Mouse (Mus musculus) cerebellum, adult 18-20 months (tissue): ENCODE data around the gene Stip1.
"Not testable (repeated sequence)": the region's sequence is repeated elsewhere in the genome, so short reads cannot be mapped to it uniquely, and the experiment has no call there.

Source experiments
- DNase-seq, 2 experiments: peaks; one replicate each; pipeline ENCODE4 v3.0.0; 2021

The Stip1 gene

DNA sequence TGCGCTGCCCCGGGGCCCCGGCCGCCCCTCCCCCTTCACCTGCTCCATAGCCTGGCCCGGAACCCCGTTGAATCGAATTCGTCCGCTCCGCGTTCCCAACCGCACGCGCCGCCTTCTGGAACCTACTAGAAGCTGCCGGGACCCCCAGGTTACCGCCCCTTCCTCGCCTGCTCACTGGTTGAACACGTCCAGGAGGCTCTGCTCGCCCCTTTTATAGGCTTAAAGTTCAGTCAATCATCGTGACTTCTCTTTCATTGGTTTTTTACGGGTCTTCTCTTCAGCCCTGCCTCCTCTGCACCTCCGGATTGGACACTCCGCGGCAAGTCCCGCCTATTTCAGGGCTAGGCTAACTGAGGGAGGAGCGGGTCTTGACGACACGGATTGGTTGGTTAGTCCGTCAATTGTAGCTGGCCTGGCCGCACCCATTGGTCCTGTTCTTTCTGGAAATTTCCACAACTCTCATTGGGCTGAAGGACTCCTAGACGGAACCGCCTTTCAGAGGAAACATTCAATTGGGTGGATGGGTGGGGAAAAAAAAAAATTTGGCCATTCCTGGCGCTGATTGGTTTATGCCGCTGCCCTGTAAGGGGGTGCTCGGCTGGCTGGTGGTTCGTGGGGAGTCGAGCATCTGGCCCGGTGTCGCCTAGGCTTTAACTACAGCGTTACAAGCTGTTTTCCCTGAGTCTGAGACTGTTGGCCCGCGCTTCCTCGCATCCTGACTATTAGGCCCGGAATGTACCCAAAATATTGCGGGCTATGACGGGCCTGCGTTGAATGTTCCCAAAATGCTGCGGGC lies at the start of gene Stip1:
Stip1 (minus strand) TSS at position 127 of the 796 bp plus-strand sequence.
- DNase-seq: peak; percentile 97 to 100

DNA sequence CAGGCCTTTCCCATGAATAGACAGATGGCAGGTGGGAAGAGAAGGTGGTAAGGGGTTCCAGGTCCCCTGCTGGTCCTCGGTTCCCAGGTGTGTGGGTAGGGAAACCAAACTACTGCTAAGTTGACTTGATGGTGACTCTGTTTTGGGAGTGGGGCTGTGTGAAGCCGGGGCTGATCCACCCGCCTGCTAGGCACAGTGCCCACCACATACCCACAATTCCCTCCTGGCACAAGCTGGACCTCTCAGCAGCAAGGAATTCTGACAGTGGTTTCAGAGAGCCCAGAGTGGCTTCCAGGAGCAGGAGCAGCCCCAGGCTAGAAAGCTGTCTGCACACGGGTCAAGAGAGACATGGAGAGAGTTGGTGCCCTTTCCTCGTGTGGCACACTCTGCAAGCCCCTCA lies 49.3 kb upstream of the Stip1 start:
- DNase-seq: no peak

DNA sequence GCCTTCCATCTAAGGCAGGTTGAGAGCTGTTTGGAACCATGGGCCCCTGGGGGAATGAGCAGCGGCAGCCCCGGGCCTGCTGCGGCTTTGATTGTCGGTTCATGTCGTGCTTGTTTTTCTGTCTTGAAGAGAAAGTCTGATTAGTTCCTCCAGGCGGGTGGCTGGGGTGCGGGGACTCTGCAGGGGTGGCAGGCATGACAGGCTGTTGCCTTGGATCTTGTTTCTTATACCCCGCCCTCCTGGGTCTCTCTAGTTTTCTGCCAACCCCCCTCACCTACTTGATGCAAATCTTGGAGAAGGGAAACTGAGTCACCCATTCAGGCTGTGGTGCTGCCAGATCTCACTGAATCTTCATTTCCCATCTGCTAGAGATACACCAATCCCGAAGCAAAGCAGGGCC lies 48.8 kb upstream of the Stip1 start:
- no peak for DNase-seq

DNA sequence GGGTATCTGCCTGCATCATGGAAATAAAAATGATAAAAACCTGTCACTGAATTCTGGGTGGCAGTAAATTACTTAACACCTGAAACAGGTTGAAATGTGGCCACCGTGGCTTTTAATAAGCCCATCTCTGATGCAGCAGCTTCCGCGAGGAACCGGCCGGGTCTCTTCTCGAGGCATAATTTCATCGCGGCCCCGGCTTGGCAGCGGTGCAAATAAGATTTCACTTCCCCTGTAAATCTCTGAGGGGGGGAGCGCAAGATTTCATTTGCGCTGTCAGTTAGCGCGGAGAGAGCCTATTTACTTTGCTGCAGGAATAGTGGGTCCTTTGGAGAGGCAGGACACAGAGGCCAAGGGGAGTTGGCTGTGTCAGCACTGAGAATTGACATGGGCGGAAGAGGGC lies 45.0 kb upstream of the Stip1 start:
- DNase-seq: no peak

DNA sequence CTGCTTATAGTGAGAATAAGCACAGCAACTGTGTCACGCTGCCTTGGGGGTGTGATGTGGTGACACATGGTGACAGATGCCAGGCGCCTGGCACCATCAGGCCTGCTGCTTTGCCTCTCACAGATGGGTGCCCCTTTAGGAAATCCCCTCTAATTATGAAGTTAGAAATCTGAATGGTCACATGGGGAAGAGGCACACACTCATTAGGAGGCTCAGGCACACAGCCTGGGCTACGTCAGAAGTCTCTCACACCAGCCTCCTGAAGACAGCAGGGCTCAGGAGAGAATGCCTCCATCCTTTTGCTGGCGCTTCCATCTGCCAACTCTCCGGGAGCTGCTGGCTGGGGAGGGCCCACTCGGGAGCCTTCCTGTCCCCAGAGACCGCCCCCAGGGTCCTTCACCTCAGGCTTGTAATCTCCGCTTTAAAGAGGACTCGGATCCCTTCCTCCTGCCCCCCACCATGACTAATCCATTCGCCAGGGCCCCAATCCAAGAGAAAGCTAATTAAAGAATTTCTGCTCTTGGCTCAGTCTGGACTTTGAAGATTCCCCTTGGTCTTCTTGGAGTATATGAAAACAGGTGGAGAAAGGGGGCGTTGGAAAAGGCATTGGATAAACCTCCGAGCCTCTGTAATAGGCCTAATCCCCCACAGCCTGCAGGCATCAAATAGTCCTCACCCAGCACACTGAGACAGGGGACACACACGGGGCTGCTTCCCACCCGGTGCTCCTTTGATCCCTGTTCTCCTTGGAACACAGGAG lies 43.4 kb upstream of the Stip1 start:
- no peak for DNase-seq

DNA sequence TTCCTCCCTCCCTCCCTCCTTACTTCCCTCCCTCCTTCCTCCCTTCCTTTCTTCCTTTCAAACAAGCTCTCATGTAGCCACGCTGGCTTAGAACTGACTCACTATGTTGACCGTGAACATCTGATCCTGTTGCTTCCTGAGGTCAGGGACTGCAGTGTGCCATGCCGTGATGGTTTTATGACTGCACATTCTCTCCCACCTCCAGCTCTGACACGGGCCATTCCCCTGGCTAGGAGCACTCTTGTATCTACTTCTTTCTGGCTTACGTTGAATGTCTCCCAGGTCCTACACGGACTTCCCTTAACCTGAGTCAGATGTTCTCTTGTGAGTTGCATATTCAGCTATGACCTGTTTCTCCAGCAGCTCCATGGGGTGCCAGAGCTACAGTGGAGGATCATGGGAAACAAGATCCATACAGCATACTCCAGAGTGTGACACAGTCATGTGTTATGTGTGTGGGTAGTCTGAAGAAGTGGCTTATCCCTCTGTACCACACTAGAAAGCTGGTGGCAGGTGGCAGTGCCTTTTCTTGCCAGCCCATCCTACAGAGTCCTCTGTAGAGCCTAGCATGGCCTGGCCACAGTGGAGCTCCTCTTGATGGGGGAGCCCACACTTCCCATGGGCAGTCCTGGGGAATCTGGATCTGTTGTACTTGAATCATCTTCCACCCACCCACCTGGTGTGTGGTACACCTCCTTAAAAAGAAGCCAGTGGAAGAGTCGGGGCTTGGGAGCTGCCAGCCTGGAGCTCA lies 41.9 kb upstream of the Stip1 start:
- DNase-seq: no peak

DNA sequence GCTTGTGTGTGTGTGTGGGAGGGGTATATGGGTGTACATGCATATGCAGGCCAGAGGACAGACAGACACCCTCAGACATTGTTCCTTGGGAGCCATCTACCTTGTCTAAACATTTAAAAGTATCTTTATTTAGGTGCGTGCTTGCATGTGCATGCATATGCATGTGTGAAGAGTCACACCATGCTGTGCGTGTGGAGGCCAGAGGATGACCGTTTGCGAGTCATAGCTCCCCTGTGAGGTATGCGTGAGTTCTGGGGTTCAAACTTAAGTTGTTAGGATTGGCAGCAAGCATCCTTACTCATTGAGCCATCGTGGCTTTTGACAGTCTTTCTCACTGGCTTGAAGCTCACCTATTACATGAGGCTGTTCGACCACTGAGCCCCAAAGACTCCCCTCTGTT lies 38.5 kb upstream of the Stip1 start:
- DNase-seq: no peak

DNA sequence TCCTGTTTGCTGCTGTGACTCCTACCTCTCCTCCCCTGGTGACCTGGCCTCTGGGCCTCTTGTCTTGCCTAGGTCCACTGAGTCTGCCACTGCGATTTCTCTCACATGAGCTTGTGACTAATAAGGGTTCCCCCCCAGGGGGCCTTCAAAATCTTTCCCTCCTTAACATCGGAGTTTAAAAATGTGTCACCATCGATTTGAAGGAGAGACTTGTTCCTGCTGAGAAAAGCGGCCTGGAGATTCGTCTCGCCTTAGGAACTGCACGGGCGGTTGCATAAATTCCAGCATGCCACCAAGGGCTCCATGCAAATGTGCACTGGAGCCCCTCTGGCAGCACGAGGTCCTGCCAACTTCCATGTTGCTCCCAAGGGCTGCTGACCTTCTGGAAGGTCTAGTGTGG lies 37.9 kb upstream of the Stip1 start:
- DNase-seq: no peak

DNA sequence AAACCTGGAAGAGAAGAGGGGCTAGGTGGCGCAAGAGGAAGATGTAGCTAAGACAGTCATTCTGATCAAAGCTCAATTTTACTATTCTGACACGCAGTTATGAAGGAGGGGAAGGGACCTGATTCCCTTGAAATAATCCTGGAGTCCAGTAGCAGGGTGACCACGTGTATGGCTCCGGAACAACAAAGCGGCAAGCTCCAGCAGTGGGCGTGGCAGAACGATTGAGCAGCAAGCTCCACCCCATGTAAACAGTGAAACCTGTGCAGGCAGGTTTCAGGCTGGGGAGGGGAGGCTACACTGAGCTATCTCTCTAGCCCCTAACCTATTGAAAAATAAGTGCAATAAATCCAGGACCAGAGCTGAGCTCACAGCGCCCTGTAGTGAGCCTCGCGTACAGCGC lies 35.6 kb upstream of the Stip1 start:
- DNase-seq: not testable (repeated sequence)

DNA sequence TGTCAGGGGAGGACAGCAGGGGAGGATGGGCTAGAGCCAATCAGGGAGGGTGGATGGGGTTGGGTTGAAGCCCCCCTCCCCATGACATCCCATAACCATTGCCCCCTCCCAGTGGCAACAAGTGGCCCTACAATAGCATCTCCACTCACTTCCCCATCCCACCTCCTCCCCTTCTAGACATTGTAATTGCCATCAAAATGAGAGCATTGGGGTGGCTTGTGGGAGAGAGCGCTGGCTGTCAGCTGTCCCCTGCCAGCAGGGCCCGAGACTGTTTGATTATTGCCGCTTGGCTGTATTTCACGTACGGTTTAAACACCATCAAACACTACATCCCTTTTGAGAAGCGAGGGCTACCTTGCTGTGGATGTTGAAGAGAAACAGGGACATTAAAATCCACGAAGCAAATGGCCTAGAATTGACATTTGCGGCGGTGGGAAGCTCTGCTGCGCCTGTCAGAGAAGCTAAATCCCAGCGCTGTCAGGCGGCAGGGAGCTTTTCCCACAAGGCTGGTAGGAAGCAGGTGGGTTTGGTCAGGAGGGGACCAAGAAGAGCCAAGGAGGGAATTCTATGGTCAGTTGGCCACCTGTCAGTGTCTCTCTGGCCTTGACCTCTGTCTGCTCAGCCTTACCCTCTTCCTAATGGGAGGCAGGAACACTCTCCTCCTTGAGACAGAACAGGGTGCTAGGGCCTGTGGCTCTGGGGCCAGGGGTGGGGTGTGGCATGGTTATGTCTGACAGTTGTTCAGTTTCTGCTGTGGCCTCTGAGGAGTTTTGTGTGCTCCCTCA lies 34.4 kb upstream of the Stip1 start:
- no peak for DNase-seq

DNA sequence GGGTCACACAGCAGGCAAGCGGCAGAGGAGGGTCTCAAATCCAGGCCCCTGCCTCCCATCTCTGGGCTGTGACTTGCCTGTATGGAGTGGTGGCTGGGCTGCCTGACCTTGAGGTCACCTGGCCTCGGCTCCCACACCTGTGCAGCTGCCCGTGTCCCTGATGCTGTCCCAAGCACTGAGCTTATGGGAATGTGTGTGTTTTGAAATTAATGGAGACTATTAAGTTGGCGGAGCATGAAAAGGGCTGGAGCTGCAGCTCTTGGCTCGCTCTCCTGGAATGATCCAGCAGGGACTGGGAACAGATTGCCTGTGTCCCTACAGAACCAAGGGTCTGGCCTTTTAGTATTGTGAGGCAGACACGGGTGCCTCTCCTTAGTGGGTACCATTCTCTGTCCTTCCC lies 32.5 kb upstream of the Stip1 start:
- DNase-seq: no peak

DNA sequence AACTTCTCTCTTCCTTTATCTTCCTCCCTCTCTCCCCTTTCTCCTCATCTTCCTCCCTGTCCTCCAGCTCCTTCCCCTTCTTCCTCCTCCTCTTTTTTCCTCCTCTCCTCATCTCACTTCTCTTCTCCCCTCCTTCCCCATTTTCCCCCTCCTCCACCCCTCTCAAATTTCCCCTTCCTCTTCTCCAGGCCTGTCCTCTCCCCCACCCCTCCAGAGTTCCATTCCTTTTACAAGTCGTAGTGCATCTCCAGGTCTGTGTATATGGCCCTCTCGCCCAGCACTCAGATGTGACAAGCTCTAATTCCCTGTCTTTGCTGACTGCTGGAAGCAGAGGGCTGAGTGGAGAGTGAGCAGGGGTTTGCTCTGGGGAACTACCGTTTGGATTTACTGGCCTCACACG lies 31.0 kb upstream of the Stip1 start:
- no peak for DNase-seq

DNA sequence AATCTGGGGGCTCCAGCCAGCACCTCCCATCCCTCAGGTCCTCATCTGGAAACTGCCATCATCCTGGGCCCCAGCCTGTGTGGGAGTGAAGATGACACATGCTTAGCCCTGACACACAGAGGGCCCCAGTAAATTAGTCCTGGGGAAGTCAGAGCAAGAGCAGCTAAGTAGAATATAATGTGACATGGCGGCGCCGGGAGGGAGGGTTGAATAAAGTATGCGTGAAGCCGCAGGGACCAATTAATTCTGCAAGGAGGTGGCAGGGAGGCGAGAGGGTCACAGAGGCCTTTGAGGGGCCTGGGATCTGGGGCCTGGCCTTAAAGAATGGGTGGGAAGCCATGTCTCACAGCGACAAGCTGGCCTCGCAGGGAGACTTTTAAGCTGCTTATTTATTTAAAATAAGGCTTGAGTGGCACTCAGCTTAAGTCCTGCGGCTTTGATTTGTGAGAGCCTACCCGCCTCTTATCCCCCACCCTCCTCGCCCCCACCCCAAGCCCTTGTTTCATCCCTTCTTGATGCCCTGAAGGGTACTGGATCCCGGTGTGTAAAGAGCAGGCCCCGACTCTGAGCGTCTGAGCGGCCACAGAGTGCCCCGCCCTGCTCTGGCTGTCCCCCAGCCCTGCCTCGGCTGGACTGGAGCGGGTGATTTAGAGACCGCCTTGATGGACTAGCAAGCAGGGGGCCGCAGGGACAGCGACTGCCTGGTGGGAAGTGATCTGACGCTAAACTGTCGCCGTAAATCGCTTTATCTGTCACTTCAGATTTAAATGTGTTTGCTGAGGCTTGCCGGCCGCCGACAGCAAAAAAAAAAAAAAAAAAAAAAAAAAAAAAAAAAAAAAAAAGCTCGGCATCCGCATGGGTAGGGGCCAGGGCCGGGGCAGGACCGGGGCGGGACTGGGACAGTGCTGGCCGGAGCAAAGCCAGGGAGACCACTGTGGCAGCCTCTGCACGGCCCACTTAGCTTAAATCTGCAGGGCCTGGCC lies 30.3 kb upstream of the Stip1 start:
- no peak for DNase-seq

DNA sequence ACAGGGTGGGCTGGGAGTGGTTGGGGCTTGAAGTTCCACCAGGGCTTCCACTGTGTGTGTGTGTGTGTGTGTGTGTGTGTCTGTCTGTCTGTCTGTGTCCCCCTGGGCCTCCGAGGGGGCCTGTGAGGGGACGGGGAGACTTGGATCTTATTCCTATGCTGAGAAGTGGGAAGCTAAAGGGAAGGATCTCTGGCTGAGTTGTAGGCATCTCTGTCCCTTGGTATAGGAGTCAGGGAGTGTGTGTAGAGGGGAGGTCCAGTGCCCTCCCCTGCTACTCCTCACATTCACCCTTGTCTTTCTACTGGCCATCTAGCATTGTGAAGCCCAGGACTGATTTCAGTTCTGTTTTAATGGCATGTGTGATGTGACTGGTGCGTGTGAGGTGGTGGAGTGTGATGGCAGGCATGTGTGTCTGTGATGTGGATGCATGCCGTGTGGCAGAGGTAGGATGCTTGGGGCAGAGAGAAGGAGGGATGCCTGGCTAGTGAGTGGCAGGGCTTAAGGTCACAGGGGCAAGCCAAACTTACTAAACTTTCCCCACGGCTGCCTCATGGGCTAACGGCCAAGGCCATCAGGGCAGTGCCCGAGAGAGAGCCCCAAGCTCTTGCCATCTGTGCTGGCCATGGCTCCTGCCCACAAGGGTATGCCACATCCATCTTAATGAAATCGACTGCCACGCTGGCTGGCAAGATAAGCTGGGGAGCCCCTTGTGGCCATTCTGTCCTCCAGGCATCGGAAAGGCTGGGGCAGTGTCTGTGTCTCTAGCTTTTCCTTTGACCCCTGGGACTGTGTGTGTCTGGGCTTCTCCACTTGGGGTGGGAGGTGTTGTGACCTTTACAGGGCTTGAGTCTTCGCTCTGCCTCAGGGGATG lies 29.1 kb upstream of the Stip1 start:
- DNase-seq: no peak

DNA sequence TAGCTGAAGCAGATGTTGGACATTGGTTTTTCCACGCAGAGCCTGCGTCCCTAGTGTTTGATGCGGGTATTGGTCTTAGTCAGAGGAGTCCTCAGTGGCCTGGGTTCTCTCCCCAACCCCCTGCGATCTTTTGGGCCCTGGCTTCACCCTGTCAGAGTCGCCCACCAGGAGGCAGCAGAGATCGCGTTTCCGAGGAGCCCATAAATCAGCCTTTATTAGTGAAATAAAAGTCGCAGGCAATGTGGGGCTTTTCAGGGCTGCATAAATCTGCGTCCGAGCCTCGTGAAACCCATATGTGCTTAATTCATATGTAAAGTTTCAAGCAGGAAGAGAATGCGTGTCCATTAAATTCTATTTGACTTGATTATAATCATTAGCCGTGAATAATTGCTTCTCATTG lies 28.4 kb upstream of the Stip1 start:
- peak; percentile 80 to 91 for DNase-seq

DNA sequence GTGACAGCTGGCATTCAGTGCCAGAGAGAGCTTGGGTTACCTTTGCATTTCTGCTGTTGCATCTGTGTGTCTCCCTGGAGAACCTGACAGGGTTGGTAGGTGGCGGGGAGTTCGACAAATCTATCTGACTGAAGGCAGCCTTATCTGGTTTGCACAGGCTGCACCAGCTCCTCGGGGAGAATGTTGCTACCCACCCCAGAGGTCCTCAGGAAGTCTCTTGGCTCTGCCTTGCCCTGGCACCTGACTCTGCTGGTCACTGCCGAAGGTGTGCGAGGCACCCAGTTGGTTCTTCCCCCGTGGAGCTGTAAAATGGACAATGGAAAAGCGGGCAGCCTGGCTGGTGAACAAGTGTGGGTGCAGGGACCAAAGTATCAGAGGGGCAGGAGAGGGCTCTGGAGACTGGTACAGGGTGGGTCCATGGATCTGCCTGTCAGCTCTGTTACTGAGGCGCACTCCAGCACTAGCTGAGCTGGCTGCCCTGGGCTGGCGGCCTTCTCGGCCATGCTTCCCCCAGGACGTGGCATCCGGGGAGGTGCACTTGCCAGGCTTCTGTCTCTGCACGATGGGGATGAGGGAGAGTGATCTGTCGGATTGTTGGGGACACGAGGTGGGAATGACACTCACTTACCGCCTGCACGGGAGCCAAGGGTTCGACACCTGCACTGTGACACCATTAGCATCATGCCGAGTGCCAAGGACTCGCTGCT lies 27.7 kb upstream of the Stip1 start:
- no peak for DNase-seq

DNA sequence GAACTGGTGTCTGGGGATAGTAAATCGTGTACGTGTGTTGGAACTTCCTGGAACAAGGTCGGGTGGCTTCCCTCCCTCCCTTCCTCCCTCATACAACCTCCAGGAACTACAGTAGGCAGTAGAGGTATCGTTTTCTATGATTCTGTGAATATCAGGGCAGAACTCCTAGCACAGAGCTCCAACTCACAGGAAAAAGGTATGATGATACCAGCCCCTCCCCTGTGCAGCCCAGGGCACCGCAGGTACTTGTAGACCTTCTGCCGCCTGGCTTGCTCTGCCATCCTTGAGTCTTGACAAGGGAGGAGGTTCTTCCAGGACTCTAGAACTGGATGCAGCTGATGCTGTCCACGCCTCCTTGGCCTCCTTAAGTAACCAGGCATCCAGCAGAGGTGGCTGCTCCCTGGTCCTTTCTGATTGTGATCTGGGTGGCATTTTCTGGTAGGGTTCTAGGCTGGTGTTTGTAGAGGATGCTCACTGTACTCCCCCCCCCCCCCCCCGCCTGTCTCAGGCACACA lies 27.1 kb upstream of the Stip1 start:
- no peak for DNase-seq

DNA sequence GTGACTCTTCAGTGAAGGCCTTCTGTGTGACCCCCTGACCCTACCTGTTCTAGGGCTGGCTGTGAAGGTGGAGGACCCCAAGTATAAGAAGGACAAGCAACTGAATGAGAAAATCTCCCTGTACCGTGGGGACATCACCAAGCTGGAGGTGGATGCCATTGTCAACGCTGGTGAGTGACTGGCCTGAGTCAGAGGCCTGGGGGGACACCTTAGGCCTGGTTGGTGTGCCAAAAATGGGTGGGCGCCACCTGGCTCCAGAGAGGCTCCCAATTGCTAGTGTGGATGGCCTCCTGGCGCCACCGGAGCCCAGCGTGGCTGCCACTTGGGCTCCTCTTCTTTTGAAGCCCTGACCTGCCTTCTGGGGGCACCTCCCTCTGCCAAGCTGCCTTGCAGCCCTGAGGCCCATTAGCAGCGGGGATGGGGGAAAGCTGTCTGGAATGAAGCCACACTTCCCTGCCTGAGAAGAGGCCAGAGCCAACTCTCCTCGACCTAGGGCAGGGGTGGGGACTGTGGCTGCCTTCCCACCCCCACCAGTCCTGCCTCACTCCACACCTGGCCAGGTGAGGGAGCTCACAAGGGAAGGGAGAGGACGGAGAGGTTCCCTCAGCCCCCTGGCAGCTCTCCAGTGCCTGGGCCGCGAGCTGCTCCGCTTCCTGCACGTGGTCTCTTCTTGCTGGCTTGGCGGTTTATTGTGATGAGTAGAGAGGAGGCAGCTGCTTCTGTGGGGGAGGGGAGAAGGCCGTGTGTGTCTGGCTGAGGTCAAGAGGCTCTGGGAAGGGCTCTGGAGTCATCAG lies 26.5 kb upstream of the Stip1 start:
- no peak for DNase-seq

DNA sequence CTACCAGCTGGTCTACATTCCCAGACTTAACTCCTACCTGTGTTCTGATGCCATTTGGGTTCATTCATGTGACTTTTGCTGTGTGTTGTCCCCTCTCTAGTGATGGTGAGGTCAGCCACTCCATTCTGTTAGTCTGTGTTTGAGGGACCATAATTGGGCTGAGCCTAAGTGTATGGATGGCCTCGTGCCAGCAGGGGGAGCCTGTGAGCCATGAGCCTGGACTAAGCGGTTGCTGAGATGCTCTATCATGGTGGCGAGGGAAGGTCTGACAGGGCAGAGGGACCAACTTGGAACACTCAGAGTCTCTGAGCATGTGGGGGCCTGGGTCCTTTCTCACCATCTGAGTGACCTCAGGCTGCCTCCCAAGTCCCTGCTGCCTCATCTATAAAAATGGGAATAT lies 24.8 kb upstream of the Stip1 start:
- peak; percentile 87 to 91 for DNase-seq
